Mouse (Mus musculus): ENCODE results near the gene Pacs2. TPM values are rescaled to one million over a fixed set of nuclear protein-coding genes. Genes with fewer than 3 reads are reported as not detected.

Gene Pacs2
- total and polyA plus RNA-seq, 2 experiments = 5.2 to 15.3 TPM

DNA sequence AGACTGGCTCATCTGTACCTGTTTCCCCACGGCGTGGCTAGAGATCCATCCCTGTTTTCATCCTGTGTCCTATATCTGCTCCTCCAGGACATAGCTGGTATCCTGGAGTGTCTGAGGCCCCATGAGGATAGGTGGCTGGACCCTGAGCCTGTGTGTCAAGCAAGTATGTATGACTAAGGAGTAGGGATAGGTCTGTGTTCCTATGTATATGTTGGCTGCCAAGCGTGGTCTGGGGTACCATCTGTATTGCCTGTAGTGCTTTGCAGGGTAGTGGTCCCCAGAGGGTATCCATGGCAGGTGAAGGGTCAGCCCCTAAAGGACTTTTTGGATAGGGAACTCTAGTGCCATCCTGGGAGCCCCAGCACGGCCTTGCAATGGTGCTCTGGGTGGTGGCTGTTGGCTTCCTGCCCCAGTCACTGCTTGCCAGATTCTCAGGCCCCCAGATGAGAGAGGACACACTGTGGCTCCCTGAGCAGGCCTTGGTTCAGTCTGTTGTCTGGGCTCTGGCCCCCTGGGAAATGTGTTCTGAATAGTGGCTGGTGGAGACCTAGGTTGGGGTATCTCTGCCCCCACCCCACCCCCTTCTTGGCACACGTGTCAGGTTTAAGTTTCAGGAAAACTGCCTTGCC is 86.3 kb downstream of the Pacs2 start:
- no peak overlapping the region for H3K9ac ChIP-seq (ENCODE audit: low read depth, low read length)
- TF ChIP-seq CTCF (IDR thresholded peaks at IDR 0.05; ENCODE audit: low read depth, low read length) (no peak), POLR2A (IDR thresholded peaks at IDR 0.05; ENCODE audit: extremely low read depth, insufficient read depth, low read length) (no peak)
- 57% methylated on average over 5 of the region's 5 CpGs for WGBS
- H3K36me3 ChIP-seq (ENCODE audit: control insufficient read depth, insufficient read depth, low read length) = no peaks in the 10 kb centered on the region
- H3K4me3 ChIP-seq (ENCODE audit: insufficient read depth, low read depth, low read length) = no peak overlapping the region
- peaks cover 31% of the 10 kb centered on the region; the same call in 1 of the 2 replicates for H3K79me2 ChIP-seq (ENCODE audit: control insufficient read depth, insufficient read depth, low read length)
- H3K27me3 ChIP-seq (ENCODE audit: control insufficient read depth, insufficient read depth, low read length) = no peaks in the 10 kb centered on the region
- DNase-seq (ENCODE audit: extremely low read depth, low read depth, low spot score) = peak; percentile 19
- peaks cover 12% of the 10 kb centered on the region for H3K4me1 ChIP-seq (ENCODE audit: control insufficient read depth, insufficient read depth, low read length)
- H3K27ac ChIP-seq (replicated peaks; ENCODE audit: insufficient read depth, low read depth, low read length) = no peak overlapping the region

DNA sequence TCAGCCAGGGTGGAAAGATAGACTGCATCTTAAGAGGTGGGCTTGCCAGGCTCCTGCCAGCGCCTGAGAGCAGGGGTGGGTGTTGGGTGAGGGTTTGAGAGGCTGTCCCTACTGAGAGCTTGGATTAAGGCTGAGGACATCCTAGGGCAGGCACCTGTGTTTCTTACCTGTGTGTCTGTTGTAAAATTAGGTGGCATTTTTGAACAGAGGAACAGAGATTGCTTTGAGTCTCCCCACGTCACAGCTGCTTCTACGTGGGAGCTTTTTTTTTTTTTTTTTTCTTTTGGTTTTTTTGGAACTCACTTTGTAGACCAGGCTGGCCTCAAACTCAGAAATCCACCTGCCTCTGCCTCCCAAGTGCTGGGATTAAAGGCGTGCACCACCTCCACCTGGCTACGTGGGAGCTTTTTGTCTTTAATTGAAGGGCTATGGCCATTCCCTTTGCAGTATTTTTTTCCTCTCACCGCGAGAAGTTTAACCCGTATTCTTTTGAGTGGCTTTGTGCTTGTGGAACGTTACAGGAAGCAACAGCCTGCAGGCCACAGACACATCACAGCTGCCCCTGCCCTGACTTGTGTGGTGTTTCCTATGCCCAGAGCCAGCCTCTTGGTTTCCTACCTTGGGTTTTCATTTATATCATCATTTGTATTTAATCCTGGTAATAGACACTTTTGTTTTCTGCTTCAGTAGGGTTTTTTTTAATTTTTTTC is 87.1 kb downstream of the Pacs2 start:
- no peaks in the 10 kb centered on the region for H3K36me3 ChIP-seq (ENCODE audit: control insufficient read depth, insufficient read depth, low read length)
- H3K79me2 ChIP-seq (ENCODE audit: control insufficient read depth, insufficient read depth, low read length) = peaks cover 31% of the 10 kb centered on the region; the same call in 1 of the 2 replicates
- H3K9ac ChIP-seq (ENCODE audit: low read depth, low read length) = no peak overlapping the region
- H3K27ac ChIP-seq (replicated peaks; ENCODE audit: insufficient read depth, low read depth, low read length) = no peak overlapping the region
- 84% methylated on average over 9 of the region's 9 CpGs for WGBS
- H3K27me3 ChIP-seq (ENCODE audit: control insufficient read depth, insufficient read depth, low read length) = no peaks in the 10 kb centered on the region
- no peak for TF ChIP-seq CTCF (IDR thresholded peaks at IDR 0.05; ENCODE audit: low read depth, low read length)
- no peak for TF ChIP-seq POLR2A (IDR thresholded peaks at IDR 0.05; ENCODE audit: extremely low read depth, insufficient read depth, low read length)
- H3K4me1 ChIP-seq (ENCODE audit: control insufficient read depth, insufficient read depth, low read length) = peaks cover 19% of the 10 kb centered on the region
- no peak overlapping the region for H3K4me3 ChIP-seq (ENCODE audit: insufficient read depth, low read depth, low read length)
- no peak for DNase-seq (ENCODE audit: extremely low read depth, low read depth, low spot score)

DNA sequence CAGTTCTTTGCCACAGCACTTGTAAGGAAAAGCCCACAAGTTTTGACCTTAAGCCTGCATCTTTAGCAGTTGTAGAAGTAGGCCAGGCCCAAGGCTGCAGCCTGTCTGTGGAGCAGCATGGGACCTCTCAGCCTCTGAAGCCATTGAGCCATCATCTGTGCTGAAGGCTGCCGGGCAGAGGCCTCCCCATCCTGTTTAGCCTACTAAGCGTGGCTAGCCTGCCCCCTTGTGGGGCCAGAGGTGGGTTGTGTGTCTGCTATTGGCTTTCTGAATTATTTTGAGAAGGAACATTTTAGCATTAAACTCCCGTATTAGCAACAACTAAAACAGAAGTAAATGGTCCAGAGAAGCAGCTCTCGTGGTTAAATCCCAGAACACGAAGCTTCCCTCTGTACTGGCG is 88.2 kb downstream of the Pacs2 start:
- peaks cover 27% of the 10 kb centered on the region for H3K4me1 ChIP-seq (ENCODE audit: control insufficient read depth, insufficient read depth, low read length)
- no peak overlapping the region for H3K27ac ChIP-seq (replicated peaks; ENCODE audit: insufficient read depth, low read depth, low read length)
- no peak overlapping the region for H3K9ac ChIP-seq (ENCODE audit: low read depth, low read length)
- 64% methylated on average over 6 of the region's 6 CpGs for WGBS
- DNase-seq (ENCODE audit: extremely low read depth, low read depth, low spot score) = peak; percentile 21
- TF ChIP-seq CTCF (IDR thresholded peaks at IDR 0.05; ENCODE audit: low read depth, low read length) (peak; percentile 77), POLR2A (IDR thresholded peaks at IDR 0.05; ENCODE audit: extremely low read depth, insufficient read depth, low read length) (no peak)
- no peaks in the 10 kb centered on the region for H3K36me3 ChIP-seq (ENCODE audit: control insufficient read depth, insufficient read depth, low read length)
- H3K27me3 ChIP-seq (ENCODE audit: control insufficient read depth, insufficient read depth, low read length) = no peaks in the 10 kb centered on the region
- peaks cover 37% of the 10 kb centered on the region; the same call in 1 of the 2 replicates for H3K79me2 ChIP-seq (ENCODE audit: control insufficient read depth, insufficient read depth, low read length)
- no peak overlapping the region for H3K4me3 ChIP-seq (ENCODE audit: insufficient read depth, low read depth, low read length)

DNA sequence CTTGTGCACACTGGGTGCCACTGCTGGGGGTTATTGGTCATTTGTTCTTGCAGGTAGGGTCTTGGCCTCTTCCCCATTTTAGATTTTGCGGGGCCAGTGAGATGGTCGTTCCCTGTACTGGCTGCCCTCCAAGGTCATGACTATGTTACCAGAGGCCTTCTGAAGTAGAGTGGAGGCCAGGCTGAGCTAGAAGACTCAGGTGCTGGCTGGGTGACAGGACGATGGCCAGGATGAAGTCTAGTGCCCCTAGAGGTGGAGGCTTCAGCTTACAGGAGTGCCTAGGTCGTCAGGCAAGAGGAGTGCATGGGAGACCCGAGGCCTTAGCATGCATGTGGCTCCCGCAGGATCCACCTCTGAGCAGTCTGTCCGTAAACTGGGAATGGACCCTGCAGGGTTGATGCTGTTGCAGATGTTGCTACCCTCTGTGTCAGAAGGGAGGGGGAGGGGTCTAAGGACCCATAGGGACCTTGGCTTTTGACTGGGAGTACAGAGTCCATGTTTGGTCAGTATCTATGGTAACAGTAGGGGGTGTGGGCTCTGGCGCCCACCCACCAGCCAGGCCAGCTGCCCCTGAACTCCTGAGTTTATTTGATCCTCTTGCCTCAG is 89.6 kb downstream of the Pacs2 start:
- H3K4me1 ChIP-seq (ENCODE audit: control insufficient read depth, insufficient read depth, low read length) = peaks cover 39% of the 10 kb centered on the region
- no peak overlapping the region for H3K9ac ChIP-seq (ENCODE audit: low read depth, low read length)
- TF ChIP-seq POLR2A (IDR thresholded peaks at IDR 0.05; ENCODE audit: extremely low read depth, insufficient read depth, low read length) = no peak
- peak; percentile 65 for TF ChIP-seq CTCF (IDR thresholded peaks at IDR 0.05; ENCODE audit: low read depth, low read length)
- no peak overlapping the region for H3K27ac ChIP-seq (replicated peaks; ENCODE audit: insufficient read depth, low read depth, low read length)
- peak; percentile 34 for DNase-seq (ENCODE audit: extremely low read depth, low read depth, low spot score)
- peaks cover 29% of the 10 kb centered on the region; the same call in 1 of the 2 replicates for H3K79me2 ChIP-seq (ENCODE audit: control insufficient read depth, insufficient read depth, low read length)
- no peak overlapping the region for H3K4me3 ChIP-seq (ENCODE audit: insufficient read depth, low read depth, low read length)
- no peaks in the 10 kb centered on the region for H3K36me3 ChIP-seq (ENCODE audit: control insufficient read depth, insufficient read depth, low read length)
- WGBS = 51% methylated on average over 8 of the region's 8 CpGs
- no peaks in the 10 kb centered on the region for H3K27me3 ChIP-seq (ENCODE audit: control insufficient read depth, insufficient read depth, low read length)

DNA sequence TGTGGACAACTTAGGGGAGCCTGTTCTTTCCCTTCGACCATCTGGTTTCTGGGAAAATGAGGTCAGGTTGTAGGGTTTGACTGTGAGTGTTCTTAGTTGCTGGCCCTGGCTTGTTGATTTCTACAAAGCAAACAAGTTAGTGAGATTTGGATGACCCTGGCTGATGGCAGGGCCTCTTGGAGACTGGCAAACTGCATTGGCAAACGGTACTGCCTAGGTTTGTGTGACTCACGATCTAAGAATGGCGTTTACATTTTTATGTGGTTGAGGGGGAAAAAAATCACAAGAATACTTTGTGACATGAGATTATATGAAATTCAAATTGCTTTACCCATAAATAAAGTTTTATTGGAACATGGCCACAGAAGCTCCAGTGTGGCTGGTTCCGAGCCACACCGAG is 92.1 kb downstream of the Pacs2 start:
- Histone ChIP-seq H3K4me3 (ENCODE audit: insufficient read depth, low read depth, low read length) (no peak overlapping the region), H3K27ac (replicated peaks; ENCODE audit: insufficient read depth, low read depth, low read length) (peak overlapping the region; percentile 71), H3K9ac (ENCODE audit: low read depth, low read length) (no peak overlapping the region), H3K4me1 (ENCODE audit: control insufficient read depth, insufficient read depth, low read length) (peaks cover 40% of the 10 kb centered on the region), H3K36me3 (ENCODE audit: control insufficient read depth, insufficient read depth, low read length) (no peaks in the 10 kb centered on the region), H3K79me2 (ENCODE audit: control insufficient read depth, insufficient read depth, low read length) (peaks cover 37% of the 10 kb centered on the region), H3K27me3 (ENCODE audit: control insufficient read depth, insufficient read depth, low read length) (no peaks in the 10 kb centered on the region)
- 31% methylated on average over 6 of the region's 6 CpGs for WGBS
- DNase-seq (ENCODE audit: extremely low read depth, low read depth, low spot score) = peak; percentile 92
- no peak for TF ChIP-seq CTCF (IDR thresholded peaks at IDR 0.05; ENCODE audit: low read depth, low read length)
- TF ChIP-seq POLR2A (IDR thresholded peaks at IDR 0.05; ENCODE audit: extremely low read depth, insufficient read depth, low read length) = no peak
